Mouse (Mus musculus): ENCODE data around the gene Cdc20b.

Gene Cdc20b

DNA sequence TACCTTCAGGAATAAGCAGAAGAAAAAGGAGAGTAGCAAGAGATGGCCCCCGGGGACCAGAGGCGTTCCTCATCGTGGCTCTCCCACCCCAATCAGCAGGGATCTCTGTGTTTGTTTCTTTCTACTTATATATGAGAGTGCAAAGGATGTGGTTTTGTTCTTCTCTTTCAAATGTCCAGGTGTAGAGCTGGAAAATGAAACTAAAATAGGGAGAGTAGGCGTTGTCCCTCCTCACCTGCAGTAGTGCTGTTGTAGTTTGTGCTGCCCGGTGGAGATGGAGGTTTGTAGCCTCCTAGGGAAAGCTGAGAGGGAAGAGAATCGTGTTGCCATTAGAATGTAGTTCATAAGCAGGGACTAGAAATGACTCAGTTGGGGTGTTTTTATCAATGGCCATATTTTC, 66.0 kb downstream of the Cdc20b start, which contains the start of gene Gzma:
Gene Gzma (minus strand): TSS at position 103 of the 400 bp plus-strand sequence.
- no peak for DNase-seq

DNA sequence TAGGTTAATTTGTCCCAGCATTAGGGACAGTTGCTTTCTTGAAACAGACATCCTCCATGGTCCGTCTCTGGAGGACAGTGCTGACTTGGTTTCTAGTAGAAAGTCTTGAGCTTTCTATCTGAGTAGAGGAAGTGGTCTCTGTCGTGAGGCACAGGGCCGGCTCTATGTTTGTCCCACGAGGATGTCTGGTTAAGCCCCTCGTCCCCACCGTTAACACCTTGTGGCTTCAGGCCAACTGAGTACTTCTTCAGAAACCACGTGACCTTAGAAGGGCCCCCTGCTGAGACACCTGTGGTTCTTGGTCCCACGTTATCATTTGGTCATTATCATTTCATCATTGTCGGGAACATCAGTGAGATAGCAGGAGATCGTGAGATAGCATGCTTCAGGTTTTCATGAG, 66.9 kb downstream of the Cdc20b start:
- DNase-seq = no peak

DNA sequence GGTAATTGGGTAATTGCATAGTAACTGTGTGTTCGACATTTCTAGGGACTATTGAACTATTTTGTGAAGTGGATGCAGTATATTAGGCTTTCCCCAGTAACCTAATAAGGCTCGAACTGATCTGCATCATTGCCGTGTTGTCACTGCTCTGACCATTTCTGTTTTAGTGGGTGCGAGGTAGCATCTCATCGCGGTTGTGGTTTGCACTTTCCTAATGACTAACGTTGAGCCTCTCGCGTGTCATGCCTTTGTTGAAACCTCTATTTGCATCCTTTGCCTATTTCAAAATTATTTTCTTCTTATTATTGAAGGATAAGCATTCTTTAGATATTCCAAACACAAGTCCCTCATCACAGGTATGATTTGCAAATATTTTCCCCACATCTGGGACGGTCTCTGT, 69.8 kb downstream of the Cdc20b start:
- DNase-seq = no peak

DNA sequence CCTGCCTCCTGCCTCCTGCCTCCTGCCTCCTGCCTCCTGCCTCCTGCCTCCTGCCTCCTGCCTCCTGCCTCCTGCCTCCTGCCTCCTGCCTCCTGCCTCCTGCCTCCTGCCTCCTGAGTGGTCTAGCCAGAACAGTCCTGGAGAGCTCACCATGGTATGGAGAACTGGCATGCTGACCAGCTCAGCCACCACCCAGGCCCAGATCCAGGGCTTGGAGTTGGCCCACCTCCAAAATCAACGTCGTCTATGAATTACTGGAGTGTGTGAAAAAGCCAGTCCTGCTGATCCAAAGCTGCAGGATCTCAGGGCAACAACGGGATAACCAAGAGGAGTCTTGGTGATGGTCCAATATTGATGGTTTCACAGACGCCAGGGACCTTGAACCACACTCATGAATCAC, 84.1 kb downstream of the Cdc20b start:
- DNase-seq = no peak

DNA sequence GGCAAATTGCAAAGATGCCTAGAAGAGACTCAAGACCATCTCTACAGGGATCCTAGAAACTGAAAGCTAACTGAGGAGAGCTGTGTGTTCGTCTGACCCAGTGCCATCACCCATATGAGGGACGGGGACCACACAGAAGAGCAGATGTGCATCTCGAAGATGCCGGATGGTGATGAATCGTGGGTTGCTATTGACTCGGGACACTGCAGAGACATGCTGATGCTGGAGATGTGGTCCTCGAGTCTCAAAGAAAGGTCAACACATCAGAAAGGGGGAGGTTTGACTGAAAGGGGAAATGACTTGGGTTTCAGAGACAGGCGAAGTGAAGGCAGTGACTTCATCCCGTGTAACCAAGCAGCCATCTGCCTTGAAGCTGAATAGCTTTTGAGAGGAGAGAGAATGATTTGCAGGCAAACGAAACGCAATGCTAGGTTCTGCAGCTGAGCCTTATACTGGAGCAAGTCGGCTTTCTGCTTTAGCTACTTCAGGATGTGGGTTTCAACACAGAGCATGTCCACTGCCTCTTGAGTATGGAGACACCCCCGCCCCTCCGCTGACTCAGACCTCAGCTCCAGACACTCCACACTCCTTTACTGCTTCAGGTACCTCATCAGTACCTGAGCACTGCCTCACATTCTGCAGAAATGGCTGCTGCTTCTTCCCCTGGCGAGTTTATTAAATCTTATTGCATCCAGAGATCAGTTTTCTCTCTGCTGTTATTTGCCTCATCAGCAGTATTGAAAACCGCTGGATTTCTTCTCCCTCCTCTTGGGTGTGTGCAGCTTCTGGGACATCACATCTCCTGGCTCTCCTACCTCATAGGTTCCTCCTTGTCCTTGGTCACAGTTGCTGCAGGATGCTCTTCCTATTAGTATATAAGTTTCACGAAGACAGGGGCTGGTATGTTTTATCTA, 85.7 kb downstream of the Cdc20b start:
- DNase-seq = no peak

DNA sequence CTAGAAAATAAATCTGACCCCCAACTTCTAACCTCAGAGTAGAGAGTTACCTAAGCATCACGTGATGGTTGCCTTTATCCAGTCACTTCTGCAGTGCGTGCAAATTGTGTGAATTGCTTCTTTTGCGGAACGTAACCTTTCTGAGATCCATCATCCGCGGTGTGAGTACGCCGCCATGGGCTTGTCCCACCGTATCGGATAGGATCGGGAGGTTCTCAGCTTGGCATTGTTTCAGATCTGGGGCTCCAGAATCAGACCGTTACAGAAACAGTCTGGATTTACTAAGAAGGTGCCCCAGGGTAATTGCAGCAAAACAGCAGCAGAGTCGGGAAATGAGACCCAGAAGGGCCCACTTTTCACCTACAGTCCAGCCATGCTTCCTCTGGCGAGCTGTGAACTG, 86.4 kb downstream of the Cdc20b start:
- DNase-seq = no peak

DNA sequence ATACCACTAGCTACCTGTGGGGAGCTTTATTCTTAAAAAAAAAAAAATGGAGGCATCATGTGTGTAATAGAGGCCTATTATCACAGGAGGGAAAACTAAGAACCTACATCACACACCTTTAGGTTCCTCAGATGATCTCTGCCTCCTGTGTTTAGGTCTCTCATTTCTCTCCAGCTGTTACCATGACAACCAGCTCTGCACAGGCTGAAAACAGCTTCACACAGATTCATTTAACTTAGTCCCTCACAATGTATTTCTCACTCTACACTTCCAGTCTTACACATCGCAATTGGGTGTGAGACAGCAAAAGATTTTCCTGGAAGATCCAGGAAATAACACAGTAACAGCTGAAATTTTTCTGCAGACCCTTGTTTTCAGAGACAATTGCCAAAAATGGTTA, 95.1 kb downstream of the Cdc20b start:
- no peak for DNase-seq

DNA sequence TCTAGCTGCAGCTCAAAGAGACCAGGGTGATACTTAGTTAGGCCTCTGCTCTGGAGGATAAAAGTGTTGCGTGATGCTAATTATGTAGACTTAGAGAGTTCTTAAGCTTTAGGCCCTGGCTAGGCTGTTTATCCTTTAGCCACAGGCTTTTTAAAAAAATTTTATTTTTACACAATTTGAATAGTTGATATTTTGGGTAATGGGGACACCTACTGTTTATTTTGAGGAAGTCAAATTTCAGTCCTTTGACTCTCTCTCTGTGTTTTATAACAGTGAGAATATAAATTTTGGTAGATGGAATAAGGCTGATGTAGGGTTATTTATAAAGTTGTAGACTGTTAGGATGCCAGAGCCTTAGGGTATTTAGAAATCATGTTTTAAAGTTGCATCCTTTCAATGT, 104.7 kb downstream of the Cdc20b start:
- DNase-seq = no peak

Measured in lung, postnatal 10 days (tissue).